Mouse (Mus musculus) embryo, embryonic 11 days (tissue): Measurements from ENCODE around the gene Jade1.

Experiments
- DNase-seq: peaks from one replicate; pipeline ENCODE4 v3.0.0-alpha.2; 2015

Gene Jade1

GRCm38 (mm10) chr3:41580401-41581323 lies 25.1 kb downstream of the Jade1 start:
- DNase-seq, result no peak

GRCm38 (mm10) chr3:41581436-41581835 lies 25.9 kb downstream of the Jade1 start:
- no peak for DNase-seq

- DNase-seq, result no peak
Measured at GRCm38 (mm10) chr3:41582256-41582655, 26.7 kb downstream of the Jade1 start.

- DNase-seq, result no peak
Measured at GRCm38 (mm10) chr3:41583092-41583491, 27.6 kb downstream of the Jade1 start.

GRCm38 (mm10) chr3:41583621-41584020 lies 28.1 kb downstream of the Jade1 start:
- DNase-seq, result no peak

GRCm38 (mm10) chr3:41585548-41585947 lies 30.0 kb downstream of the Jade1 start:
- no peak for DNase-seq

- no peak for DNase-seq
Measured at GRCm38 (mm10) chr3:41586330-41586729, 30.8 kb downstream of the Jade1 start.

GRCm38 (mm10) chr3:41586917-41587316 lies 31.4 kb downstream of the Jade1 start:
- no peak for DNase-seq

- no peak for DNase-seq
Measured at GRCm38 (mm10) chr3:41587588-41587987, 32.1 kb downstream of the Jade1 start.

- no peak for DNase-seq
Measured at GRCm38 (mm10) chr3:41588495-41588894, 33.0 kb downstream of the Jade1 start.

GRCm38 (mm10) chr3:41589246-41589914 lies 33.8 kb downstream of the Jade1 start:
- DNase-seq, result no peak

GRCm38 (mm10) chr3:41589988-41590387 lies 34.5 kb downstream of the Jade1 start:
- DNase-seq, result no peak

- no peak for DNase-seq
Measured at GRCm38 (mm10) chr3:41590695-41591559, 35.4 kb downstream of the Jade1 start.

- DNase-seq, result no peak
Measured at GRCm38 (mm10) chr3:41591651-41592170, 36.2 kb downstream of the Jade1 start.

GRCm38 (mm10) chr3:41592805-41593204 lies 37.3 kb downstream of the Jade1 start:
- no peak for DNase-seq

GRCm38 (mm10) chr3:41594097-41594879 lies 38.8 kb downstream of the Jade1 start:
- no peak for DNase-seq

- no peak for DNase-seq
Measured at GRCm38 (mm10) chr3:41595010-41595409, 39.5 kb downstream of the Jade1 start.

- no peak for DNase-seq
Measured at GRCm38 (mm10) chr3:41597036-41597435, 41.5 kb downstream of the Jade1 start.

GRCm38 (mm10) chr3:41598412-41598811 lies 42.9 kb downstream of the Jade1 start:
- DNase-seq, result no peak

GRCm38 (mm10) chr3:41599226-41599625 lies 43.7 kb downstream of the Jade1 start:
- DNase-seq, result no peak

- DNase-seq, result peak; percentile 59
Measured at GRCm38 (mm10) chr3:41599806-41600589, 44.5 kb downstream of the Jade1 start.
